Comparison of ENCODE assay signal across 8 mouse cellular contexts in genomic region chr17:25791320-25791842, GRCm38 (mm10). TPM values are rescaled to one million over a fixed set of nuclear protein-coding genes. Genes with fewer than 3 reads are reported as not detected.
DNase-seq lines count a peak whose midpoint lies in the region; ATAC-seq and TF ChIP-seq lines count a peak whose summit lies in the region.

No protein-coding gene starts in this region.

- DNase-seq in kidney, adult 2 months = no peak
- no peak for DNase-seq in kidney, postnatal 36 days
- DNase-seq in Muller cell, postnatal 12 days (ENCODE audit: inconsistent ontology term) = peak; percentile 51
- peak; percentile 45 for DNase-seq in hindbrain, embryonic 10.5 days (ENCODE audit: low spot score)
- no peak for DNase-seq in left cerebral cortex, adult 11 months (ENCODE audit: low spot score)
- DNase-seq in adrenal gland, adult 2 months = no peak
- no peak for DNase-seq in adrenal gland, adult 8-10 months

- H3K27me3 ChIP-seq in kidney, adult 2 months (replicated peaks; ENCODE audit: control insufficient read depth, insufficient read depth, low read length) = no peaks in the 10 kb centered on the region
- no peaks in the 10 kb centered on the region for H3K27me3 ChIP-seq in hindbrain, embryonic 10.5 days (ENCODE audit: insufficient read depth, poor library complexity, severe bottlenecking)
- H3K27me3 ChIP-seq in midbrain, embryonic 13.5 days = no peaks in the 10 kb centered on the region

- no peak for TF ChIP-seq CTCF in kidney, adult 2 months (conservative IDR thresholded peaks at IDR 0.05; ENCODE audit: insufficient read depth, insufficient read length, low read depth, low read length)

- WGBS in kidney, adult 2 months = 23% methylated on average over 19 of the region's 19 CpGs
- 31% methylated on average over 19 of the region's 19 CpGs for WGBS in hindbrain, embryonic 10.5 days
- 30% methylated on average over 19 of the region's 19 CpGs for WGBS in midbrain, embryonic 13.5 days

- peak overlapping the region; percentile 81 for H3K9ac ChIP-seq in midbrain, embryonic 13.5 days (replicated peaks)

- no peaks in the 10 kb centered on the region for H3K36me3 ChIP-seq in kidney, adult 2 months (ENCODE audit: control insufficient read depth, insufficient read depth, low read length)
- H3K36me3 ChIP-seq in hindbrain, embryonic 10.5 days = peaks cover 66% of the 10 kb centered on the region
- peaks cover 25% of the 10 kb centered on the region for H3K36me3 ChIP-seq in midbrain, embryonic 13.5 days

- peak overlapping the region; percentile 72 for H3K4me2 ChIP-seq in midbrain, embryonic 13.5 days (replicated peaks)

- H3K4me3 ChIP-seq in kidney, adult 2 months (ENCODE audit: insufficient read depth, low read depth, low read length) = peak overlapping the region; percentile 94
- peak overlapping the region; percentile 86 for H3K4me3 ChIP-seq in hindbrain, embryonic 10.5 days
- peak overlapping the region; percentile 79 for H3K4me3 ChIP-seq in midbrain, embryonic 13.5 days (replicated peaks)

- H3K4me1 ChIP-seq in kidney, adult 2 months (ENCODE audit: control insufficient read depth, insufficient read depth, low read length) = peaks cover 6% of the 10 kb centered on the region; the same call in 1 of the 2 replicates
- H3K4me1 ChIP-seq in hindbrain, embryonic 10.5 days (replicated peaks) = peaks cover 62% of the 10 kb centered on the region
- peaks cover 53% of the 10 kb centered on the region for H3K4me1 ChIP-seq in midbrain, embryonic 13.5 days (replicated peaks)

- no peaks in the 10 kb centered on the region for H3K9me3 ChIP-seq in hindbrain, embryonic 10.5 days
- no peaks in the 10 kb centered on the region for H3K9me3 ChIP-seq in midbrain, embryonic 13.5 days

- no peak for TF ChIP-seq POLR2A in kidney, adult 2 months (IDR thresholded peaks at IDR 0.05; ENCODE audit: low read depth, low read length)

- no peak for ATAC-seq in midbrain, embryonic 13.5 days

- H3K27ac ChIP-seq in kidney, adult 2 months (ENCODE audit: insufficient read depth, low read depth, low read length) = no peak overlapping the region
- H3K27ac ChIP-seq in hindbrain, embryonic 10.5 days = peak overlapping the region; percentile 95
- peak overlapping the region; percentile 91 for H3K27ac ChIP-seq in midbrain, embryonic 13.5 days

RNA-seq across cellular contexts. Expression of gene Fam173a, which starts 1.3 kb away (rescaled TPM):
- 152 and 158 TPM in 2 replicates for polyA plus RNA-seq in kidney, adult 2 months (2012; rRNA removed)
- 68.1 and 76.0 TPM in 2 replicates for polyA plus RNA-seq in hindbrain, embryonic 10.5 days (2016; fragmentation: Nextera tagmentation; extraction: Ambion mirVana)
- polyA plus RNA-seq in midbrain, embryonic 13.5 days (2015; fragmentation: Nextera tagmentation; extraction: Ambion mirVana) = 89.8 and 93.0 TPM in 2 replicates
- 10 to 100 TPM; 52.0 to 81.1 TPM for total RNA-seq in adrenal gland, adult 2 months (2021)
- 125 and 146 TPM in 2 replicates for polyA plus RNA-seq in adrenal gland, adult 2 months (2012; rRNA removed)
- total RNA-seq in adrenal gland, adult 8-10 months (2022) = 100 to 1,000 TPM in 3 of 4 experiments, 10 to 100 TPM in 1; 91.1 to 131 (median 117) TPM

RNA-seq across cellular contexts. Expression of gene AC134908.4, which starts 4.1 kb away (rescaled TPM):
- 0.64 TPM in 1 of 2 replicates, not detected in the other for polyA plus RNA-seq in kidney, adult 2 months (2012; rRNA removed)
- polyA plus RNA-seq in hindbrain, embryonic 10.5 days (2016; fragmentation: Nextera tagmentation; extraction: Ambion mirVana) = 3.4 and 4.5 TPM in 2 replicates
- polyA plus RNA-seq in midbrain, embryonic 13.5 days (2015; fragmentation: Nextera tagmentation; extraction: Ambion mirVana) = not detected in 2 replicates
- total RNA-seq in adrenal gland, adult 2 months (2021) = 1 to 10 TPM in 1 of 2 experiments, not detected in 1; 1.2 TPM
- polyA plus RNA-seq in adrenal gland, adult 2 months (2012; rRNA removed) = 0.96 TPM in 1 of 2 replicates, not detected in the other
- total RNA-seq in adrenal gland, adult 8-10 months (2022) = not detected

RNA-seq across cellular contexts. Expression of gene Ccdc78, which starts 5.0 kb away (rescaled TPM):
- 0.06 and 0.12 TPM in 2 replicates for polyA plus RNA-seq in kidney, adult 2 months (2012; rRNA removed)
- 0.95 and 1.2 TPM in 2 replicates for polyA plus RNA-seq in hindbrain, embryonic 10.5 days (2016; fragmentation: Nextera tagmentation; extraction: Ambion mirVana)
- polyA plus RNA-seq in midbrain, embryonic 13.5 days (2015; fragmentation: Nextera tagmentation; extraction: Ambion mirVana) = 0.31 and 0.42 TPM in 2 replicates
- total RNA-seq in adrenal gland, adult 2 months (2021) = not detected
- polyA plus RNA-seq in adrenal gland, adult 2 months (2012; rRNA removed) = 0.11 TPM in 2 replicates
- under 1 TPM in 1 of 4 experiments, not detected in 3; 0.15 TPM for total RNA-seq in adrenal gland, adult 8-10 months (2022)

RNA-seq across cellular contexts. Expression of gene Metrn, which starts 5.6 kb away (rescaled TPM):
- 50.1 and 61.3 TPM in 2 replicates for polyA plus RNA-seq in kidney, adult 2 months (2012; rRNA removed)
- 174 and 193 TPM in 2 replicates for polyA plus RNA-seq in hindbrain, embryonic 10.5 days (2016; fragmentation: Nextera tagmentation; extraction: Ambion mirVana)
- 32.1 and 36.6 TPM in 2 replicates for polyA plus RNA-seq in midbrain, embryonic 13.5 days (2015; fragmentation: Nextera tagmentation; extraction: Ambion mirVana)
- total RNA-seq in adrenal gland, adult 2 months (2021) = 10 to 100 TPM; 16.8 to 33.1 TPM
- 121 and 176 TPM in 2 replicates for polyA plus RNA-seq in adrenal gland, adult 2 months (2012; rRNA removed)
- 10 to 100 TPM; 31.4 to 45.8 (median 39.3) TPM for total RNA-seq in adrenal gland, adult 8-10 months (2022)

RNA-seq across cellular contexts. Expression of gene Haghl, which starts 5.9 kb away (rescaled TPM):
- polyA plus RNA-seq in kidney, adult 2 months (2012; rRNA removed) = 58.9 and 62.8 TPM in 2 replicates
- 68.1 and 88.5 TPM in 2 replicates for polyA plus RNA-seq in hindbrain, embryonic 10.5 days (2016; fragmentation: Nextera tagmentation; extraction: Ambion mirVana)
- 137 and 157 TPM in 2 replicates for polyA plus RNA-seq in midbrain, embryonic 13.5 days (2015; fragmentation: Nextera tagmentation; extraction: Ambion mirVana)
- total RNA-seq in adrenal gland, adult 2 months (2021) = 10 to 100 TPM; 16.6 to 33.7 TPM
- polyA plus RNA-seq in adrenal gland, adult 2 months (2012; rRNA removed) = 67.2 and 70.8 TPM in 2 replicates
- total RNA-seq in adrenal gland, adult 8-10 months (2022) = 10 to 100 TPM; 21.4 to 67.2 (median 55.9) TPM

Comparison
In these comparisons a context has a peak if more than half of its experiments do, and no peak if none do; other contexts are left out.
1. DNase-seq: peak in Muller cell, postnatal 12 days (single experiment) and hindbrain, embryonic 10.5 days (single experiment); none in kidney, adult 2 months (single experiment), kidney, postnatal 36 days (0 of 2), left cerebral cortex, adult 11 months (single experiment), adrenal gland, adult 2 months (single experiment) and adrenal gland, adult 8-10 months (single experiment).
2. Peak in every context shown above with its lines, with median percentiles within 50 percentile points of each other: H3K4me3 ChIP-seq.